22 mouse cellular contexts compared by ENCODE assay signal in the genomic region with DNA sequence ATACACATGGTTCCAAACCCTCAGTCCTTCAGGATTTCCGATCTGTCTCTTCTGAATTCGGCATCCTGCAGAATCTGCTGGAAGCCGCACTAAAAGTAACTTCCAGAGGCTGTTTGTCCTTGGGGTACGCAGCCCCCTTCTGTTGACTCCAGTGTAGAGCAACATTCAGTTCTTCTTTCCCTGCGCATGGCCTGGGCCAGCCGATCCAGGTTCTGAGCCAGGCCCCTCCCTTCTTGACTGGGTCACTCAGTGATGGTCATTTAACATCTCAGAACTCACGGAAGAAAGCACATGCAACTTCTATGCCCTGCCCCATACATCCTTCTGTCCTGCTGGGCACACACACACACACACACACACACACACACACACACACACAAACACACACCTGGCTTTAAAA.
"Had no signal": no experiment of that assay in that cellular context is flagged by ENCODE, and none has a peak within 500 bp of the region (broad histone marks: within the 10 kb centered on the region; RNA-seq: fewer than 3 reads in every experiment).

No protein-coding gene starts in this region.

- H3K4me2 ChIP-seq: limb, embryonic 12.5 days; limb, embryonic 15.5 days; liver, embryonic 11.5 days; lung, embryonic 14.5 days; midbrain, embryonic 12.5 days; midbrain, embryonic 15.5 days; neural tube, embryonic 12.5 days; neural tube, embryonic 15.5 days had no signal

- H3K4me1 ChIP-seq: limb, embryonic 15.5 days had no signal

- H3K4me3 ChIP-seq: limb, embryonic 12.5 days; limb, embryonic 15.5 days; midbrain, embryonic 12.5 days; midbrain, embryonic 15.5 days; neural tube, embryonic 12.5 days; neural tube, embryonic 15.5 days had no signal

- H3K27me3 ChIP-seq: limb, embryonic 15.5 days; midbrain, embryonic 12.5 days; midbrain, embryonic 15.5 days; neural tube, embryonic 12.5 days; neural tube, embryonic 15.5 days had no signal

- ATAC-seq: liver, postnatal 0 days; lung, postnatal 0 days; midbrain, embryonic 15.5 days had no signal

- H3K9me3 ChIP-seq: limb, embryonic 12.5 days; limb, embryonic 15.5 days; midbrain, embryonic 12.5 days; midbrain, embryonic 15.5 days; neural tube, embryonic 12.5 days; neural tube, embryonic 15.5 days had no signal

- DNase-seq: kidney, postnatal 14 days; kidney, postnatal 4 days; left cerebral cortex, postnatal 4 days; liver, postnatal 0 days; lung, embryonic 14.5 days; right cerebral cortex, adult 18-20 months; right cerebral cortex, postnatal 14 days; right cerebral cortex, postnatal 4 days; thymus, adult 2 months; thymus, postnatal 14 days; thymus, postnatal 4 days had no signal

- H3K9ac ChIP-seq: limb, embryonic 12.5 days; limb, embryonic 15.5 days; liver, embryonic 14.5 days; liver, postnatal 0 days; lung, embryonic 14.5 days; midbrain, embryonic 12.5 days; midbrain, embryonic 15.5 days; neural tube, embryonic 12.5 days; neural tube, embryonic 15.5 days had no signal

- H3K27ac ChIP-seq: limb, embryonic 12.5 days; limb, embryonic 15.5 days; liver, embryonic 14.5 days; macrophage; midbrain, embryonic 12.5 days; midbrain, embryonic 15.5 days; neural tube, embryonic 12.5 days; neural tube, embryonic 15.5 days; stomach, postnatal 0 days had no signal

- H3K36me3 ChIP-seq: limb, embryonic 12.5 days; limb, embryonic 15.5 days; midbrain, embryonic 12.5 days; midbrain, embryonic 15.5 days; neural tube, embryonic 12.5 days; neural tube, embryonic 15.5 days had no signal
